Mouse (Mus musculus) CD4-positive helper T cell, adult 2 months (primary cell): ENCODE results near the gene Rpgr.

Experiments used
- DNase-seq: peaks from one replicate; pipeline ENCODE4 v3.0.0-alpha.2; 2012; ENCODE audit warnings: low read depth, missing footprints, low spot score

Gene Rpgr

GRCm38 (mm10) chrX:10073966-10074365, 142.8 kb downstream of the Rpgr start:
- DNase-seq: no peak

- DNase-seq: no peak
Measured at GRCm38 (mm10) chrX:10071529-10071928, 145.2 kb downstream of the Rpgr start.

- DNase-seq: no peak
Measured at GRCm38 (mm10) chrX:10070689-10071088, 146.0 kb downstream of the Rpgr start.

- DNase-seq: no peak
Measured at GRCm38 (mm10) chrX:10069405-10069804, 147.3 kb downstream of the Rpgr start.

GRCm38 (mm10) chrX:10063781-10064180, 152.9 kb downstream of the Rpgr start:
- no peak for DNase-seq

GRCm38 (mm10) chrX:10063361-10063760, 153.4 kb downstream of the Rpgr start:
- DNase-seq: no peak

- no peak for DNase-seq
Measured at GRCm38 (mm10) chrX:10062201-10062600, 154.5 kb downstream of the Rpgr start.

GRCm38 (mm10) chrX:10034666-10035065, 182.1 kb downstream of the Rpgr start:
- no peak for DNase-seq
